Mouse (Mus musculus) gastrocnemius, postnatal 36 days (tissue): ENCODE data around the gene Tgfb1. TPM values are rescaled to one million over a fixed set of nuclear protein-coding genes. Genes with fewer than 3 reads are reported as not detected.

Source experiments
- DNase-seq, 2 experiments: peaks; one replicate each; pipeline ENCODE4 v3.0.0; 2022
- intact Hi-C: fragments of 180-260 bp; cut with DNase I; formaldehyde crosslinking; loops from one replicate; pipeline ENCODE4 v1.15.1; 2025
- total RNA-seq, 2 experiments: library from RNA; stranded (reverse); gene quantifications; 2 replicates each; pipeline ENCODE4 v1.2.3; 2021

Tgfb1 gene
- total RNA-seq, 2 experiments from 2014 or later = 6.0 to 6.2 TPM

GRCm38 (mm10) chr7:25729396-25729795 lies 42.6 kb downstream of the Tgfb1 start:
- intact Hi-C loops = no loop called here
- no peak for DNase-seq

GRCm38 (mm10) chr7:25729862-25730261 lies 43.1 kb downstream of the Tgfb1 start:
- peak; percentile 60 to 62 for DNase-seq
- intact Hi-C loops = no loop called here

GRCm38 (mm10) chr7:25731294-25732055 lies 44.7 kb downstream of the Tgfb1 start:
- intact Hi-C loops = no loop called here
- DNase-seq = no peak

GRCm38 (mm10) chr7:25734991-25735390 lies 48.2 kb downstream of the Tgfb1 start:
- intact Hi-C loops = no loop called here
- DNase-seq = no peak

- DNase-seq = no peak
- intact Hi-C loops = no loop called here
These were observed 50.1 kb downstream of the Tgfb1 start for GRCm38 (mm10) chr7:25736920-25737319.

GRCm38 (mm10) chr7:25738277-25738676 lies 51.5 kb downstream of the Tgfb1 start:
- DNase-seq = no peak
- intact Hi-C loops = no loop called here

GRCm38 (mm10) chr7:25746844-25747243 lies 60.0 kb downstream of the Tgfb1 start:
- DNase-seq = no peak
- intact Hi-C loops = no loop called here

- intact Hi-C loops = no loop called here
These were observed 66.3 kb downstream of the Tgfb1 start for GRCm38 (mm10) chr7:25753076-25753475.

GRCm38 (mm10) chr7:25753643-25754438 lies 67.0 kb downstream of the Tgfb1 start:
- no peak for DNase-seq

More at GRCm38 (mm10) chr7:25753076-25753475, 66.3 kb downstream of the Tgfb1 start:
- DNase-seq = no peak

GRCm38 (mm10) chr7:25754439-25754737 lies 67.6 kb downstream of the Tgfb1 start:
- intact Hi-C loops = no loop called here
- no peak for DNase-seq

More at GRCm38 (mm10) chr7:25753643-25754438, 67.0 kb downstream of the Tgfb1 start:
- intact Hi-C loops = no loop called here

Other genes with a start within 250 kb of the Tgfb1 start
- gene Ceacam1, start 209.4 kb upstream of the Tgfb1 start, total RNA-seq = 1 to 10 TPM; 3.0 to 6.1 TPM
- gene Ceacam2, start 147.1 kb upstream of the Tgfb1 start, total RNA-seq = under 1 TPM; 0.64 to 0.79 TPM
- gene Erich4, start 71.1 kb upstream of the Tgfb1 start, total RNA-seq = not detected
- 10 to 100 TPM; 37.7 to 43.0 TPM for gene Dmac2, start 67.6 kb upstream of the Tgfb1 start, total RNA-seq
- gene B3gnt8, start 60.3 kb upstream of the Tgfb1 start, total RNA-seq = 1 to 10 TPM; 1.0 to 1.8 TPM
- gene Bckdha, start 28.0 kb upstream of the Tgfb1 start, total RNA-seq = 100 to 1,000 TPM in 1 of 2 experiments, 10 to 100 TPM in 1; 97.3 to 106 TPM
- gene Exosc5, start 27.8 kb upstream of the Tgfb1 start, total RNA-seq = 10 to 100 TPM; 20.3 to 23.2 TPM
- not detected for gene Tmem91, start 11.8 kb upstream of the Tgfb1 start, total RNA-seq
- gene B9d2, start 6.2 kb upstream of the Tgfb1 start, total RNA-seq = 1 to 10 TPM; 6.9 to 9.7 TPM
- 10 to 100 TPM; 37.2 to 38.2 TPM for gene Ccdc97, start 32.1 kb downstream of the Tgfb1 start, total RNA-seq
- 10 to 100 TPM; 60.4 to 62.0 TPM for gene Hnrnpul1, start 67.8 kb downstream of the Tgfb1 start, total RNA-seq
- 10 to 100 TPM; 39.1 to 44.9 TPM for gene Axl, start 101.7 kb downstream of the Tgfb1 start, total RNA-seq
- under 1 TPM; 0.17 to 0.18 TPM for gene Cyp2s1, start 129.9 kb downstream of the Tgfb1 start, total RNA-seq
- gene Cyp2b10, start 210.6 kb downstream of the Tgfb1 start, total RNA-seq = not detected